Mouse (Mus musculus): ENCODE measurements around the gene Gnb3. TPM values are rescaled to one million over a fixed set of nuclear protein-coding genes. Genes with fewer than 3 reads are reported as not detected.
"Not testable (repeated sequence)": the region's sequence is repeated elsewhere in the genome, so short reads cannot be mapped to it uniquely, and the experiment has no call there.

Gene Gnb3
- polyA plus RNA-seq, 2 experiments, result 1.6 to 2.3 TPM

DNA sequence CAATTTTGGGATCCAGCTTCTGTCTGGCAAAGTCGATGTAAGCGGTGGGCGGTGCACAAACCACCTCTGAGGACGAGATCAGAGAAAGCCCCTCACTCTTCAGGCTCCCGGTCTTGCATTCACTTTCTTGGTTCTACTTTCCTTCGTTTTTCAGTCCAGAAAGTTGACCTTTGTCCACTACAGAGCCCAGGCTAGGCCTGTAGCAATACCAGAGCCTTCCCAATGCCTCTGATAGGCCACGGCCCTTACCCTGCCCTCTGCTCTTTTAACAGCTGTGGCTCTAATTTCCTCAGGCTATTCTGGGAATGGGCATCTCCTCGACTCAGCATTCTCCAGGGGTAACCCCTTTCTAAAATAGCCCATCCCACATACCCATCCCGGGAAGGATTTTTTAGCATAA, 27.2 kb downstream of the Gnb3 start:
- H3K4me1 ChIP-seq (ENCODE audit: control insufficient read depth, insufficient read depth, low read length), result peaks cover 33% of the 10 kb centered on the region
- H3K4me3 ChIP-seq (replicated peaks; ENCODE audit: low read length), result peak overlapping the region; percentile 48
- WGBS, result 14% methylated on average over 9 of the region's 9 CpGs
- peaks cover 56% of the 10 kb centered on the region for H3K36me3 ChIP-seq (ENCODE audit: control insufficient read depth, insufficient read depth, low read length)
- peak overlapping the region; percentile 65 for H3K9ac ChIP-seq (ENCODE audit: low read depth, low read length, severe bottlenecking)
- H3K4me2 ChIP-seq (replicated peaks; ENCODE audit: low read depth, low read length, severe bottlenecking), result peak overlapping the region; percentile 72
- no peaks in the 10 kb centered on the region for H3K27me3 ChIP-seq (ENCODE audit: control insufficient read depth, insufficient read depth, low read length)
- H3K27ac ChIP-seq (replicated peaks; ENCODE audit: low read depth, low read length), result peak overlapping the region; percentile 79
- no peak for ATAC-seq (ENCODE audit: low FRiP score, low read depth)
- H3K9me3 ChIP-seq (ENCODE audit: control insufficient read depth, low read length), result no peaks in the 10 kb centered on the region
- no peak for DNase-seq (ENCODE audit: low spot score)
- no peak for TF ChIP-seq POLR2A (IDR thresholded peaks at IDR 0.05; ENCODE audit: borderline replicate concordance, extremely low read depth, insufficient read depth, insufficient read length)

DNA sequence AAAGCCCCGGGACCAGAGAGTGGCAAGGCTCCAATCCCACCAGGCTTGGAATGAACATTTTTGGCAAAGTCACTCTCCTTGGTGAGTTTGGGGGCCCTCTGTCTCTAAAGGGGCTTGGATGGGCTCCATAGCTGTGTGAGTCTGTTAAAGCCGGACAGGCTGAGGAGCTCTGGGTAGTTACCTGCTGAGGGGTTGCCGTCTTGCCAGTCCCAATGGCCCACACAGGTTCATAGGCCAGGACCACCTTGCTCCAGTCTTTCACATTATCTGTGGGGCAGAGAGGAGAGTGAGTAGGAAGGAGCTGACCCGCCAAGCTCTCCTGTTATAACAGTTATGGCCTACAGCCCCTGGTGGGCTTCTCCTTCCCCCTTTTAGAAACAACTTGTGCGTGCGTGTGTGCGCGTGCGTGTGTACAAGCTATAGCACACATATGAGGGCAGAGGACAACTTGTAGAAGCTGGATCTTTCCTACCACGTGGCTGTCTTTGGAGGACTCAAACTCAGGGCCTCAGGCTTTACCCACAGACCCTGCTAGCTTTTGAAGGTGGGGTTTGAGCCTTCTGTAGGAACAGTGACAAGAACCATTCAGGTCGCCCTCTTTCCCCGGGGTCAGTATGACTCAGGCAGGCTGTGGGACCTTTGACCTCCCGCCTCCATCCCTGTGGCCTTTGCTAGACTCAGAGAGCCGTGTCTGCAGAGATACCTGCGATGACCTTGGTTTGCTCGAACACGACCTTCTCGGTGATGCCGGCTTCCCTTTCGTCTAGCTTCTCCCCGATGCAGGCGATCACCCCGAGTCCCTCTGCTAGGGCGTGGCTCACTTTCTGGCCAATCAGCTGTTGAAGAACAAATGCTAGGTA, 28.1 kb downstream of the Gnb3 start:
- TF ChIP-seq POLR2A (IDR thresholded peaks at IDR 0.05; ENCODE audit: borderline replicate concordance, extremely low read depth, insufficient read depth, insufficient read length), result no peak
- Histone ChIP-seq H3K27ac (replicated peaks; ENCODE audit: low read depth, low read length) (no peak overlapping the region; the same call in 1 of the 2 replicates), H3K4me3 (replicated peaks; ENCODE audit: low read length) (peak overlapping the region; percentile 48), H3K4me2 (replicated peaks; ENCODE audit: low read depth, low read length, severe bottlenecking) (peak overlapping the region; percentile 72), H3K36me3 (ENCODE audit: control insufficient read depth, insufficient read depth, low read length) (peaks cover 47% of the 10 kb centered on the region), H3K9me3 (ENCODE audit: control insufficient read depth, low read length) (no peaks in the 10 kb centered on the region), H3K4me1 (ENCODE audit: control insufficient read depth, insufficient read depth, low read length) (peaks cover 33% of the 10 kb centered on the region), H3K9ac (ENCODE audit: low read depth, low read length, severe bottlenecking) (peak overlapping the region; percentile 65), H3K27me3 (ENCODE audit: control insufficient read depth, insufficient read depth, low read length) (no peaks in the 10 kb centered on the region)
- DNase-seq (ENCODE audit: low spot score) (no peak), ATAC-seq (ENCODE audit: low FRiP score, low read depth) (no peak)
- WGBS, result 78% methylated on average over 24 of the region's 24 CpGs

GRCm38 (mm10) chr6:124811403-124811665, 28.7 kb downstream of the Gnb3 start:
- DNase-seq (ENCODE audit: low spot score) (no peak), ATAC-seq (ENCODE audit: low FRiP score, low read depth) (no peak)
- no peaks in the 10 kb centered on the region for H3K9me3 ChIP-seq (ENCODE audit: control insufficient read depth, low read length)
- 85% methylated on average over 4 of the region's 4 CpGs for WGBS
- H3K4me1 ChIP-seq (ENCODE audit: control insufficient read depth, insufficient read depth, low read length), result peaks cover 35% of the 10 kb centered on the region
- no peak overlapping the region for H3K4me3 ChIP-seq (replicated peaks; ENCODE audit: low read length)
- H3K4me2 ChIP-seq (replicated peaks; ENCODE audit: low read depth, low read length, severe bottlenecking), result no peak overlapping the region; the same call in 1 of the 2 replicates
- no peak for TF ChIP-seq POLR2A (IDR thresholded peaks at IDR 0.05; ENCODE audit: borderline replicate concordance, extremely low read depth, insufficient read depth, insufficient read length)
- H3K27ac ChIP-seq (replicated peaks; ENCODE audit: low read depth, low read length), result no peak overlapping the region
- H3K27me3 ChIP-seq (ENCODE audit: control insufficient read depth, insufficient read depth, low read length), result no peaks in the 10 kb centered on the region
- peaks cover 41% of the 10 kb centered on the region for H3K36me3 ChIP-seq (ENCODE audit: control insufficient read depth, insufficient read depth, low read length)
- H3K9ac ChIP-seq (ENCODE audit: low read depth, low read length, severe bottlenecking), result no peak overlapping the region

DNA sequence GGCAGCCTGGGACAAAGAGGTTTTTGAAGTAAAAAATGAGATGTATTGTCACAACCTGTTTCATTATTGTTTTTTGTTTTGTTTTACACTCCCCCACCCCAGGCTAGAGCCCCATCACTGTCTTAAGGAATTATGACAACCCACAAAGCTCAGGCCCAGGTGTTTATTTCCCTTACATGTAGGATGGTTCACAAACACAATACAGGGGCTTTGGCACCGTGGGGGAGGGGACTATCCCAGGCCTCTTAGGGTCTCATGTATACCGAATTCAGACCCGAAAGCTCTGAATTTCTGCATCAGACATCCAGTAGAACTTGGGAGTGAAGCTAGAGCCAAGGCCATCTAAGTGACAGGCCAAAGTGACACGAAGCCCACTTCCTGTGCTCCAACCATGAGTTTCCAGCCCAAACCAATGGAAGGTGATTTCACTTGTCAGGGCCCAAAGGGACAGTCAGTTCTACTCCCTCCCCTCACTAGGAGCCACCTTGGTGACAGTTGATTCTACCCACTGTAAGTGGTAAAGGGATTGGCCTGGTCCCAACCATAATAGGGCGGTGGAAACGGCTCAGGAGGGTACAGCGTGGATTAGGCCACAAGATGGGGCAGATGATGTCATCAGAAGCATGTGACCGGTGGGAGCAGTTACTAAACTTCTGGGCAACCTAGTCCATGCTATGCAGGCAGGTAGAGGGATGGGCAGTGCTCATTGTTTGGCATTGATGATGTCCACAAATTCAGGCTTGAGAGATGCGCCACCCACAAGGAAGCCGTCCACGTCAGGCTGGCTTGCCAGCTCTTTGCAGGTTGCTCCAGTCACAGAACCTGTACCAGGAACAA, 29.3 kb downstream of the Gnb3 start:
- DNase-seq (ENCODE audit: low spot score); H3K9me3 ChIP-seq (ENCODE audit: control insufficient read depth, low read length); H3K9ac ChIP-seq (ENCODE audit: low read depth, low read length, severe bottlenecking); H3K27me3 ChIP-seq (ENCODE audit: control insufficient read depth, insufficient read depth, low read length); ATAC-seq (ENCODE audit: low FRiP score, low read depth); H3K4me3 ChIP-seq (replicated peaks; ENCODE audit: low read length); H3K4me2 ChIP-seq (replicated peaks; ENCODE audit: low read depth, low read length, severe bottlenecking): not testable (repeated sequence)
- 84% methylated on average over 8 of the region's 11 CpGs for whole genome bisulfite sequencing
- Histone ChIP-seq H3K36me3 (ENCODE audit: control insufficient read depth, insufficient read depth, low read length) (peaks cover 36% of the 10 kb centered on the region), H3K27ac (replicated peaks; ENCODE audit: low read depth, low read length) (0 out of 2 replicates have a peak overlapping the region, but pooled peaks have one; percentile 29), H3K4me1 (ENCODE audit: control insufficient read depth, insufficient read depth, low read length) (peaks cover 35% of the 10 kb centered on the region)

DNA sequence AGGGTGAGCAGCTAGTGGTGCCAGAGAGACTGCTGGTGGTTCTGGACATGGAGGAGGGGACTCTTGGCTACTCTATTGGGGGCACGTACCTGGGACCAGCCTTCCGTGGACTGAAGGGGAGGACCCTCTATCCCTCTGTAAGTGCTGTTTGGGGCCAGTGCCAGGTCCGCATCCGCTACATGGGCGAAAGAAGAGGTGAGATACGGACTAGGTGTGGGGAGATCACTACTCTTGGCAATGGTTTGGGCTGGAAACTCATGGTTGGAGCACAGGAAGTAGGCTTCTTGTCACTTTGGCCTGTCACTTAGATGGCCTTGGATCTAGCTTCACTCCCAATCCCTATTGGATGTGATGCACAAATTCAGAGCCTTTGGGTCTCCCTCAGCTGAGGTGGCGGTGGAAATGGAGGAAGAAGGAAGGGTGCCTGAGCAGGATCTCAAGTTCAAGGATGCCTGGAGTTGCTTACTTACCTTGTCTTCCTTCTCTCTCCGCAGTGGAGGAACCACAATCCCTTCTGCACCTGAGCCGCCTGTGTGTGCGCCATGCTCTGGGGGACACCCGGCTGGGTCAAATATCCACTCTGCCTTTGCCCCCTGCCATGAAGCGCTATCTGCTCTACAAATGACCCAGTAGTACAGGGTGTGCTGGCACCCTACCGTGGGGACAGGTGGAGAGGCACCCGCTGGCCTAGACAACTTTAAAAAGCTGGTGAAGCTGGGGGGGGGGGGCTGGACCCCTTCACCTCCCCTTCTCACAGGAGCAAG, 30.1 kb downstream of the Gnb3 start:
- Histone ChIP-seq H3K9ac (ENCODE audit: low read depth, low read length, severe bottlenecking) (peak overlapping the region; percentile 64), H3K4me2 (replicated peaks; ENCODE audit: low read depth, low read length, severe bottlenecking) (peak overlapping the region; percentile 95), H3K9me3 (ENCODE audit: control insufficient read depth, low read length) (no peaks in the 10 kb centered on the region), H3K4me3 (replicated peaks; ENCODE audit: low read length) (peak overlapping the region; percentile 58), H3K27ac (replicated peaks; ENCODE audit: low read depth, low read length) (0 out of 2 replicates have a peak overlapping the region, but pooled peaks have one; percentile 29), H3K27me3 (ENCODE audit: control insufficient read depth, insufficient read depth, low read length) (no peaks in the 10 kb centered on the region), H3K4me1 (ENCODE audit: control insufficient read depth, insufficient read depth, low read length) (peaks cover 34% of the 10 kb centered on the region), H3K36me3 (ENCODE audit: control insufficient read depth, insufficient read depth, low read length) (peaks cover 29% of the 10 kb centered on the region)
- ATAC-seq (ENCODE audit: low FRiP score, low read depth) (no peak), DNase-seq (ENCODE audit: low spot score) (no peak)
- no peak for TF ChIP-seq POLR2A (IDR thresholded peaks at IDR 0.05; ENCODE audit: borderline replicate concordance, extremely low read depth, insufficient read depth, insufficient read length)
- 40% methylated on average over 14 of the region's 14 CpGs for WGBS
